Mouse (Mus musculus) heart, embryonic 14.5 days (tissue): Measurements from ENCODE around the gene Ccr7. TPM values are rescaled to one million over a fixed set of nuclear protein-coding genes. Genes with fewer than 3 reads are reported as not detected.

Experiments used
- ATAC-seq: fragments of 200-750 bp; cut with Nextera tagmentation; 2 replicates; pipeline ENCODE4 v1.8.0; 2017; ENCODE audit warnings: low read depth, moderate TSS enrichment; ENCODE audit not compliant: insufficient number of reproducible peaks, insufficient read depth, low FRiP score
- H3K27ac ChIP-seq, 2 experiments: fragments of 200-500 bp in 1 of 2; fragments of 300-500 bp in 1 of 2; sonication (generic) in 1 of 2; replicated peaks in 1 of 2; 2 replicates each; pipeline ENCODE4 v1.5.1; 2012 to 2014; ENCODE audit warnings: low read depth in 2 of 2, low read length in 2 of 2, control low read depth in 1 of 2, mild to moderate bottlenecking in 1 of 2, mixed read lengths in 1 of 2; ENCODE audit not compliant: control insufficient read depth in 1 of 2, insufficient read depth in 1 of 2
- H3K27me3 ChIP-seq: fragments of 300-500 bp; sonication (generic); 2 replicates; pipeline ENCODE4 v1.6.1; 2014; ENCODE audit warnings: mild to moderate bottlenecking, low read length, control low read depth; ENCODE audit not compliant: control insufficient read depth, insufficient read depth
- H3K36me3 ChIP-seq: fragments of 300-500 bp; sonication (generic); 2 replicates; pipeline ENCODE4 v1.6.1; 2014; ENCODE audit warnings: mild to moderate bottlenecking, control low read depth, low read length, mixed read lengths; ENCODE audit not compliant: control insufficient read depth, insufficient read depth
- H3K4me1 ChIP-seq, 2 experiments: fragments of 200-500 bp in 1 of 2; fragments of 300-500 bp in 1 of 2; sonication (generic) in 1 of 2; 2 replicates each; pipeline ENCODE4 v1.6.1; 2012 to 2014; ENCODE audit warnings: low read length in 2 of 2, control low read depth in 1 of 2, mixed read lengths in 1 of 2; ENCODE audit not compliant: control insufficient read depth in 2 of 2, insufficient read depth in 2 of 2
- H3K4me2 ChIP-seq: fragments of 300-500 bp; sonication (generic); 2 replicates; pipeline ENCODE4 v1.6.1; 2014; ENCODE audit warnings: mild to moderate bottlenecking, low read length
- H3K4me3 ChIP-seq, 2 experiments: fragments of 200-500 bp in 1 of 2; fragments of 300-500 bp in 1 of 2; sonication (generic) in 1 of 2; 2 replicates each; pipeline ENCODE4 v1.5.1; 2012 to 2014; ENCODE audit warnings: low read length in 2 of 2, mild to moderate bottlenecking in 2 of 2, control low read depth in 1 of 2, low read depth in 1 of 2, moderate library complexity in 1 of 2; ENCODE audit not compliant: control insufficient read depth in 1 of 2, insufficient read depth in 1 of 2
- H3K9ac ChIP-seq: fragments of 300-500 bp; sonication (generic); 2 replicates; pipeline ENCODE4 v1.6.1; 2014; ENCODE audit warnings: mild to moderate bottlenecking, low read length
- H3K9me3 ChIP-seq: fragments of 300-500 bp; sonication (generic); 2 replicates; pipeline ENCODE4 v1.6.1; 2016; ENCODE audit warnings: low read length, control low read depth; ENCODE audit not compliant: control insufficient read depth
- WGBS: fragments of 180-500 bp; shearing (Covaris S2); extraction: QIAGEN DNeasy Blood & Tissue Kit; methylation state at CpG from one replicate; pipeline ENCODE4 v1.1.7; 2014; 5-methylcytosine and 5-hydroxymethylcytosine counted together
- polyA plus RNA-seq: library from polyadenylated mRNA; unstranded; fragments of >200 nt; fragmentation: Nextera tagmentation; extraction: Ambion mirVana; gene quantifications from 2 replicates; pipeline ENCODE4 v1.2.1, GENCODE M21; 2014

Gene Ccr7
- polyA plus RNA-seq, 1 experiment from 2014 or later, result 0.16 TPM

DNA sequence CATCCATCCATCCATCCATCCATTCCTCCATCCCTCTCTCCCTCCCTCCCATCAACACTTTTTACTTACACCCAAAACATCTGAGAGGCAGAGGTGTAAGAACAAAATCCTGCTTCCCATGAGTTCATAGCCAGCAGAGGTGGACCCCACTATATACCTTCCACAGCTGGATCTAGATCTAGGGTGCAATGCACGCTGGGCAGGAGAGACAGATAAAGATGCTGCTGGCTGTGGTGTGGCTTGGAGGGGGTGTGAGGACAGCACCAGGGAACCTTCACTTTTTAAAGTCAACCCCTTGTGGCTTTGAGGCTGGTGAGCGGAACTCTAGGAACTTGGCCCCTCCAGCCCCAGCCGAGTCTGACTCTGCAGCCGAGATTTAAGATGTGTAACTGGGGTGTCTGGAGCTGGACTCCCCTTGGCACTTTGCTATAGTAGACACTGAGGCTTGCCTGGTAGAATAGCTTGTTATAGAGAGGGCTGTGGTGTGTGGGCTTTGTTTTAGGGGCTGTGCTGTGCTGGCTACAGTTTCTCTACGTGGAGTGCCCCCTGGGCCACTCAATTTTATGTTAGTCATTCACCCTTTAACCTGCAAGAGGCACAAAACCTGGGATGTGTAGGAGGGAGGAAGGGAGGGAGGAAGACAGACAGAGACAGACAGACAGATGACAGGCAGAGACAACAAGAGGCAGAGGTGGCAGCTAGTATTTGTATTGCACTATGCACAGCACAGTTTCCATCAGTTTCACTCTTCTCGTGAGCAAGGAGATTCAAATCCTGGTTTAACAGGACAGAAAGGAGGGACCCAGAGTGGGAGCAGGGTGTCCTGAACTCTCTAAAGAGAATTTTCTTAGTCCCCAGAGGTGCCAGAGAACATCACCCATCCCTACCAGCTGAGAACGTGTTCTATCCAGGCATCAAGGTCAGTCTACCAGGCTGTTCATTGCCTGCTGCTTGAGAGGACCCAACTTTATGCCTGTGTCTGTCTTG lies 817 bp downstream of the Ccr7 start:
- H3K4me2 ChIP-seq, result no peak overlapping the region
- no peak overlapping the region for H3K27ac ChIP-seq
- H3K4me3 ChIP-seq, result no peak overlapping the region
- 75% methylated on average over 7 of the region's 7 CpGs for WGBS
- no peak overlapping the region for H3K9ac ChIP-seq
- H3K27me3 ChIP-seq, result no peaks in the 10 kb centered on the region
- H3K36me3 ChIP-seq, result no peaks in the 10 kb centered on the region
- no peak for ATAC-seq
- peaks cover 6 to 13% of the 10 kb centered on the region in 2 experiments for H3K4me1 ChIP-seq
- H3K9me3 ChIP-seq, result no peaks in the 10 kb centered on the region

DNA sequence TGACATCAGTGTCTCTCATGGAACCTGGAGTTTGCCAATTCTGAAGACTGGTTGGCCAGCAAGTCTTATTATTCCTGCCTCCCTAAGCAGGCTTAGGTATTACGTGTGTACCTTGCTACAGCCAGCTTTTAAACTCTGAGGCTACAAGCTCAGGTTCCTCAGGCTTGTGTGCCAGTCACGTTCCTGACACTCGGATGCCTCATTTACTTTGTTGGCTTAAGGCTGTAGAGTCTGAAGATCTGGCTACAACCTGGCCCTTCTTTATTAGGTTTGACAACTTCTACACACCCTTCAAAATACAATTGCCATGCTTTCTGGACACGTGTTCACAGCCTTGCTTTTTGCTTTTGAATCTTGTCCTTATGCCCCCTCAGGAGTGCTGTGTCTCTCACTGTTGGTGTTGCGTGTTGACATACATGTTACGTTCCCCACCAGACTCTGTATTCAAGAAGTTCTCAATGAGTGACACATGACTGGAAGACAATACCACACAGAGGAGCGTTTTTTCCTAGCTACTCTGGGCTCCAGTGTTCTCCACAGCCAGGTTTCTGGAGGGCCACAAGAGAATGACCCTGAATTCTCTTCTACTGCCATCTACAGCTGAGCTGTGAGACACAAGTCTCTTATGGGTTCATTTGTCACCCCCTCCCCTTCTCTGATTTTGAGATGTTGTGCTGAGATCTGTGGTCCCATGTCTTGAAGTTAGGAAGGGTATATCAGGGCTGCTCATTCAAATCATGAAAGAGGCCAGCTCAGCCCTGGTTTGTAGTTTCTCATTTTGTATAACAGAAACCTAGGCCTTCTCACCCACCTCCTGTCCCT lies 2.3 kb downstream of the Ccr7 start:
- Histone ChIP-seq H3K9me3 (no peaks in the 10 kb centered on the region), H3K4me3 (no peak overlapping the region), H3K36me3 (no peaks in the 10 kb centered on the region), H3K27ac (no peak overlapping the region), H3K9ac (no peak overlapping the region), H3K4me2 (no peak overlapping the region), H3K4me1 (peaks cover 21 to 28% of the 10 kb centered on the region in 2 experiments), H3K27me3 (no peaks in the 10 kb centered on the region)
- 80% methylated on average over 7 of the region's 7 CpGs for WGBS
- no peak for ATAC-seq

DNA sequence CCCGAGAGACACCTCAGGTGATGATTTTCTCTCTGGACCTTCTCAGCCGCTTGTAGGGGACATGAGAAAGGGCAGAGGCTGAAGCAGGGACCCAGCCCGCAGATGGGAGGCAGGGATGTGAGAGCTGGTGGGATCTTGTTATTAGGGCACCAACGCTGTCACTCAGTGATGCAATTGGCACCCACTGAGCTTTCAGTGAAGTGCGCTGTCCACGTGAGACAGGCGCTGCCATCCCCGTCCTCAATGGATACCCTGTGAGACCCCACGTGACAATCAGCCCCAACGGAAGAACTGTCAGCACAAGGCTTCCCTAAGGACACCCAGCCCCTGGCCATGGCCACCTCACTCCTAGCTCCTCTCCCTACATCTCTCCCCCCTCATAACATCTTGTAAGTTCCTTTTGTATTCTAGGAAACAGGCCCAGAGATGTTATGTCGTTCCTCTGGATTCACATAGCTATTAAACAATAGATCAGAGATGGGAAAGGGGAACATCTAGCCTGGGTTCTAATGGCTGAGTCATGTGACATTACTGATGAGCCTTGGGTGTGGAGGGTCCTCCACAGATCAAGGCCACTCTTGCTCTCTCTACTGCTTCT lies 3.4 kb downstream of the Ccr7 start:
- Histone ChIP-seq H3K27me3 (no peaks in the 10 kb centered on the region), H3K4me1 (peaks cover 30 to 34% of the 10 kb centered on the region in 2 experiments), H3K27ac (no peak overlapping the region), H3K9me3 (no peaks in the 10 kb centered on the region), H3K36me3 (no peaks in the 10 kb centered on the region), H3K4me3 (no peak overlapping the region), H3K9ac (no peak overlapping the region), H3K4me2 (no peak overlapping the region)
- ATAC-seq, result no peak
- WGBS, result 44% methylated on average over 11 of the region's 11 CpGs

DNA sequence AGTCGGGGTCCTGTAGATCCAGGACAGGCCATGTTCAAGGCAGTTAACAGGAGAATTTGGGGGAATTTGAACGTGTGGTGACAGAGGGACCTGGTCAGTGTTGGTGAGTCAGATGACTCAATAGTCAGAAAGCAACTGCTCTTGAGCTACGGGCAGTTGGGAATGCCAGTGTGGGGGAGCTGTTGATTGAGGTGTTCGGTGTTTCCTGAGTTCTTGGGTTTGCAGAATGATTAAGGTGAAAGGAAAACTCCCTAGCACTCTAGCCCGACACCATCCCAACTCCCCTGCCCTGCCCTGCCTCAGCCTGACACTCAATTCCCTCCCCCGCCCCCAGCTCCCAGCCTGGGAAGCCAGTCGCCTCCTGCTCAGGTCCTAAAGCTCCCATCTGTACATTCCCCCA lies 4.0 kb downstream of the Ccr7 start:
- H3K4me3 ChIP-seq, result no peak overlapping the region
- H3K27ac ChIP-seq, result no peak overlapping the region
- H3K36me3 ChIP-seq, result no peaks in the 10 kb centered on the region
- H3K9me3 ChIP-seq, result no peaks in the 10 kb centered on the region
- no peak for ATAC-seq
- WGBS, result 35% methylated on average over 7 of the region's 7 CpGs
- H3K27me3 ChIP-seq, result no peaks in the 10 kb centered on the region
- peaks cover 30 to 34% of the 10 kb centered on the region in 2 experiments for H3K4me1 ChIP-seq
- no peak overlapping the region for H3K4me2 ChIP-seq
- no peak overlapping the region for H3K9ac ChIP-seq

DNA sequence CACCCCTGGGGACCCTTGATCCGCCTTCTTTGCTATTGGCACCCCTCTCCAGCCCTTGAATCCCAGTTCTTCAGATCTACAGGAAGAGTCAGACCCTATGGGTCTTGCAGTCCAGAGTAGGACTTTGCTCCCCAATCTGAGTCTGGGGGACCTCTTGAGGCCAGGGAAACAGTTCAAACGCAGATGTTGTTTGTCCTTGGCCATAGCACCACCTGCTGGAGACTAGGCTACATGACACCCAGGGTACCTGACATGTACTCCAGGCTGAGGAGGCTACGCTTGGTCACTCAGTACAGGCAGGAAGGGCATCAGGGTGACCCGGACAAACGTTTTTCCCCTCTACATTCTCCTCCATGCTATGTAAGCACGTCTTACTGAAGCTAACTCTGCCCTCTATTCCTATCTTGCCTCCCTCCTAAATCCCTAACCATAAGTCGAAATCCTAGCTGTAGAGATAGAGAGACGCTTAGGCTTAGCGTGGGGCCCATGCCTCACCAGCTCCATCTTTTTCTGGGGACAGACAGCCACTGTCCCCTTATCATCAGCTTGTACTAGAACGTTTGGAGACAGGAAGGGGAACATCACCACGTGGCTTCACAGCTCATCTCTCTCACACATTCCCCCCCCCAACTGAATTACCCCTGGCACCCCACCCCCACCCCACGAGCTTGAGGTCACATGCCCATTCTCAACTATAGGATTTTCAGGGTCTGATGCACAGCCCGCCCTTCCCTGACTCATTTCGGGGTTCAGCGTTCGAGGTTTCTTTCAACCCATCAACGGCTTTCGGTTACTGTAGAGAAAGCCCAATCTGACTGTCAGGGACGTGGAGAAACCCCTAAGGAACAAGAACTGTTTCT lies 4.7 kb downstream of the Ccr7 start:
- Histone ChIP-seq H3K27me3 (no peaks in the 10 kb centered on the region), H3K4me3 (no peak overlapping the region), H3K9me3 (no peaks in the 10 kb centered on the region), H3K4me1 (peaks cover 31 to 34% of the 10 kb centered on the region in 2 experiments), H3K9ac (no peak overlapping the region), H3K4me2 (peak overlapping the region; percentile 39; the same call in 1 of the 2 replicates), H3K27ac (peak overlapping the region in 1 of 2 experiments; percentile 37; a peak in 1 of 4 replicates), H3K36me3 (no peaks in the 10 kb centered on the region)
- ATAC-seq, result no peak
- 40% methylated on average over 19 of the region's 19 CpGs for WGBS

DNA sequence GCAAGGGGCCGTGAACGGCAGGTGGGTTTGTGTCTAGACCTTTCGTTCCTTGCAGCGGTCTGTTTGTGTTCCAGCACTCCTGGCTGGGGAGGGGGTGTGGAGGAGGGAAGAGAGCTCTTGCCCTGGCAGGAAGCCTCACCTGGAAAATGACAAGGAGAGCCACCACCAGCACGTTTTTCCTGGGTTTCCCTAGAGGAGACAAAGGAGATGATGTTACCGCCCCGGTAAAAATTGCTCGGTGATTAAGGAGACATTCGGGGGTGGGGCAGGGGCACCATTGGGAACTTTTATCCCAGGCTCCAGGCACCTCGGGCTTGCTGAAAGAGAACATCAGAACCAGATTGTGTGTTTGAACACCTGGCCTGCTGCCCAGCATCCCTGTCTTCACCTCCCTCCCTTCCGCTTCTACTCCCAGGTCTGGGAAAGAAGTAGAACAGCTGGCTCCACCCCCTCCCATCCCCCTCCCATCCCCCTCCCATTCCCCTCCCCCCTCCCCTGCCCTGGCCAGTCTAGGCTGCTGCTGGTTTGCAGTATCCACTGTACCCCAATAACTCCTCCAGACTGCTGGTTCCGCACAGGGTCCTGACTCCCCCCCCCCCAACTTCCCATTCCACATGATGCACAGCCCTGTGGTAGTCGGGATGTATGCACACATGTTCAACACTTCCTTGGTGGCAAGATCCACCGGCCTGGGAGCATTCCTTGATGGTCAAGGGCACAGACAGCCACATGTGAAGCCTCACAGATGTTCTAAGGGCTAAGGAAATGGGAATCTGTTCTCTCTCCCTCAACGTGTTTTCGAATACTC lies 5.8 kb downstream of the Ccr7 start:
- Histone ChIP-seq H3K27ac (peak overlapping the region in 1 of 2 experiments; percentile 82; a peak in 2 of 4 replicates), H3K36me3 (no peaks in the 10 kb centered on the region), H3K4me1 (peaks cover 39 to 41% of the 10 kb centered on the region in 2 experiments), H3K4me3 (no peak overlapping the region), H3K4me2 (peak overlapping the region; percentile 39), H3K9me3 (no peaks in the 10 kb centered on the region), H3K9ac (no peak overlapping the region; the same call in 1 of the 2 replicates), H3K27me3 (no peaks in the 10 kb centered on the region)
- ATAC-seq, result peak; percentile 57; the same call in 1 of the 2 replicates
- 17% methylated on average over 16 of the region's 16 CpGs for WGBS
